Mouse (Mus musculus): ENCODE measurements around the gene Elavl3.
"Not testable (repeated sequence)": the region's sequence is repeated elsewhere in the genome, so short reads cannot be mapped to it uniquely, and the experiment has no call there.

The Elavl3 gene

GRCm38 (mm10) chr9:22051958-22052254 is at the start of gene Elavl3:
TSS of gene Elavl3 (minus strand) at chr9:22052023.
- no peak for DNase-seq (ENCODE audit: low read depth in 1 of 2, low spot score in 2 of 2)

DNA sequence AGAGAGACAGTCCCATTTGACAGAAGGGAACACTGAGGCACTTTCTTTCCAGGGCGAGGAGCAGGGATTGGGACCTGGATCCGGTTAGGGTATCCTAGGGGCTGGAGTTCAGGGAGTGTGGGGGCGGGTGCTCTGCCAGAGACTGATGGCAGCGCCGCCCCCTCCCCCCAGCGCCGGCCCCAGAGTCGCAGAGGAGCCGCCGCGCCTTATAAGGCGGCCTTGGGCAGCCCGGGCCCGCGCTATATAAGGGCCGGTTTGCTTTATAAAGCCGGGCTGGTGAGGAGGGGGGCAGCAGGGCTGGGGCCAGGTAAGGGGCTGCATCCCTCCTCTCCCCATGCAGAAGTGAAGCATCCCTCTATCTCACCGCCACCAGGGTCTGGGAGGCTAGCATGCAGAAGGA is 48.1 kb upstream of the Elavl3 start:
- no peak for DNase-seq (ENCODE audit: low read depth in 1 of 2, low spot score in 2 of 2)

GRCm38 (mm10) chr9:22098993-22099696 is 47.3 kb upstream of the Elavl3 start, which contains the start of gene Cnn1:
TSS of gene Cnn1 (plus strand) at chr9:22099216.
- DNase-seq (ENCODE audit: low read depth in 1 of 2, low spot score in 2 of 2): no peak

DNA sequence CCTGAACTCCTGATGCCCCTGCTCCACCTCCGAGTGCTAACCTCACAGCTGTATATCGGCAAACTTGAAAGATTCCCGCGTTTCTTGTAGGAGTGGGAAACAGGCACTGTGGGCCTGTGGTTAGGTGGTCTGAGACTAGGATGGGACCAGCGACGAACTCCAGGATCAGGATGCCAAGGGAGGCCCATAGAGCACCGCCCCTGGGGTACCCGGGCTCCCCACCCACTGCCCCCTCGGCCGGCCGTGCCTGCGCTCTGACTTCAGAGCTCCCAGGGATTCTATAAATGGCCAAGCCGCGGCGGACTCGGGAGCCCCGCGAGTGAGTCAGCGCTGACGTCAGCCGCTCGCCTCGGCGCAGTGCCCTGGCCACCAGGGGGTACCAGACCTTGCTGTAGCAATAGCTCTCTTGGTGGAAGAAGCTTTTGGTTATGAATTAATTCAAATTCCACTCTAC is 44.1 kb upstream of the Elavl3 start:
- peak; percentile 71 to 87 for DNase-seq (ENCODE audit: low read depth in 1 of 2, low spot score in 2 of 2)

DNA sequence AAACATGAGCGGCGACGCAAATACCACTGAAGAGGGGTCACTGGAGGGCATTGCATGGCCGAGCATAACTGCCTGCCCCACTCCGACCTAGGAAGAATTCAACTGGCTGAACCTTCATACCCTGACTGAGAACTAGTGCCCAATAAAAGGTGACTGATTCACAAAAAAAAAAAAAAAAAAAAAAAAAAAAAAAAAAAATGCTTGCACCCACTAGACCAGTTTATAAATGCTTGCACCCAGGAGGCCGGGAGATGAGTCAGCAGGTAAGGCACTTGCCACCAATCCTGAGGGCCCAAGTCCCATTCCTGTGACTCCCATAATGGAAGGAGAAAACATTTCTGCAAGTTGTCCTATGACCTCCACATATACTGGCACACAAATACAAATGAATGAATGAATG is 40.9 kb upstream of the Elavl3 start:
- DNase-seq (ENCODE audit: low read depth in 1 of 2, low spot score in 2 of 2): no peak

- no peak for DNase-seq (ENCODE audit: low read depth in 1 of 2, low spot score in 2 of 2)
Observed at GRCm38 (mm10) chr9:22089986-22090385, 38.2 kb upstream of the Elavl3 start.

GRCm38 (mm10) chr9:22089281-22089680 is 37.5 kb upstream of the Elavl3 start:
- DNase-seq (ENCODE audit: low read depth in 1 of 2, low spot score in 2 of 2): no peak

- DNase-seq (ENCODE audit: low read depth in 1 of 2, low spot score in 2 of 2): no peak
Observed at GRCm38 (mm10) chr9:22087034-22087618, 35.3 kb upstream of the Elavl3 start.

GRCm38 (mm10) chr9:22086012-22086411 is 34.2 kb upstream of the Elavl3 start:
- DNase-seq (ENCODE audit: low read depth in 1 of 2, low spot score in 2 of 2): no peak

GRCm38 (mm10) chr9:22085022-22085834 is 33.4 kb upstream of the Elavl3 start, which contains the start of gene Ecsit:
TSS of gene Ecsit (minus strand) at chr9:22085438.
- peak; percentile 80 for DNase-seq (ENCODE audit: low read depth in 1 of 2, low spot score in 2 of 2)

DNA sequence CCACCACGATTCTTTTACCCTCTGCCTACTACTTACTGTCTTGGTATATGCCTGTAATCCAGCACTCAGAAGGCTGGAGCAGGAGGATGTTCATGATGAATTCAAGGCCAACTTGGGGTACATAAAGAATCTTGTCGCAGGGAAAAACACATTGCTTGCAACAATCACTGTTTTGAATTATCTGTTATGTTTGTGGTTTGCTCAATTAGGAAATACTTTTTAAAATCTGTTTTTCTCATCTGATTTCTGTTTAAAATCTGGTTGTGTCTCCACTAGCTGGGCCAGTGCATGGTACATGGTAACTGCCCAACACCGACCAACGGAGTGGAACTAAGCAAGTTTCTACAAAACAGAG is 32.8 kb upstream of the Elavl3 start:
- no peak for DNase-seq (ENCODE audit: low read depth in 1 of 2, low spot score in 2 of 2)

DNA sequence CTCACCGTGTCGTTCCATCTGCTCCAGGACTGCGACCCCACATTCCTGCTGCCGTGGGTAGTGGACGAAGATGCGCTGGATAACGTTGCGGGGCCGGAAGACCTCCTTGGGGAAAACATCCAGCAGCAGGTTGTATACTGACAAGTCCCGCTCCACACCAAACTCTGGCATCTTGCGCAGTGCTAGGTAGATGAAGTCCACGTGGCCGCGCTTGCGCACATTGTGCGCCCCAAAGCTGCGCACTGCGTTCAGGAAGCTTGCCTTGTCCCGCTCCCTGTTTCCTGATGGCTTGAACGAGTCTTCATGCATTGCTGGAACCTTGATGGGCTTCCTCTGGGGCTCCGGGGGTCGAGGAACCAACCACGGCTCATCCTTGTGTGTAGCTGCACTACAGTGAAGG is 24.4 kb upstream of the Elavl3 start:
- DNase-seq (ENCODE audit: low read depth in 1 of 2, low spot score in 2 of 2): no peak

GRCm38 (mm10) chr9:22075778-22076177 is 24.0 kb upstream of the Elavl3 start:
- DNase-seq (ENCODE audit: low read depth in 1 of 2, low spot score in 2 of 2): not testable (repeated sequence)

- no peak for DNase-seq (ENCODE audit: low read depth in 1 of 2, low spot score in 2 of 2)
Observed at GRCm38 (mm10) chr9:22072276-22072675, 20.5 kb upstream of the Elavl3 start.

- DNase-seq (ENCODE audit: low read depth in 1 of 2, low spot score in 2 of 2): peak; percentile 85 to 87
Observed at GRCm38 (mm10) chr9:22070791-22071573, 19.2 kb upstream of the Elavl3 start, which contains the start of the genes Gm49318 and Zfp653. TSS of gene Gm49318 (minus strand) at chr9:22071259. TSS of gene Zfp653 (minus strand) at chr9:22071376.

- no peak for DNase-seq (ENCODE audit: low read depth in 1 of 2, low spot score in 2 of 2)
Observed at GRCm38 (mm10) chr9:22069881-22070553, 18.2 kb upstream of the Elavl3 start.

GRCm38 (mm10) chr9:22067195-22067594 is 15.4 kb upstream of the Elavl3 start:
- DNase-seq (ENCODE audit: low read depth in 1 of 2, low spot score in 2 of 2): no peak

- DNase-seq (ENCODE audit: low read depth in 1 of 2, low spot score in 2 of 2): peak in 1 of 2 experiments; percentile 37
Observed at GRCm38 (mm10) chr9:22066433-22066832, 14.6 kb upstream of the Elavl3 start.

GRCm38 (mm10) chr9:22065642-22066041 is 13.8 kb upstream of the Elavl3 start:
- DNase-seq (ENCODE audit: low read depth in 1 of 2, low spot score in 2 of 2): no peak

DNA sequence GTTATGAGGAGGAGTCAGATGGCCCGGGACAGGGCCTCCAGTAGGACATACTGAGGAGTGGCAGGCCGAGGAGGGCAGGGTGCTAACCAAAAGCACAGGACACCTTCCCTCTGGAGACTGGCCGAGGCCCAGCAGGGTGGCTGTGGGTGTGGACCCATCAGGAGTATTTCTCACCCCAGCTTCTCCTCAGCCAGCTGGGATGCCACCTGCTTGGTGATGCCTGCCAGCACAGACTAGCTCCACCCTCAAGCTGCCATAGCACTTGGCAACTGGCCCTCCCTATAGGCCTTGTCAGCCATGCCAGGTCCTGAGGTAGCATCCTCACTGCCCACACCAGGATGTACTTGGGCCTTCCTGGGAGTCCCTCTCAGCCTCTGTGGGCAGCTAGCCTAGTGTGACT is 12.5 kb upstream of the Elavl3 start:
- DNase-seq (ENCODE audit: low read depth in 1 of 2, low spot score in 2 of 2): no peak

- no peak for DNase-seq (ENCODE audit: low read depth in 1 of 2, low spot score in 2 of 2)
Observed at GRCm38 (mm10) chr9:22061339-22061738, 9.5 kb upstream of the Elavl3 start.

All from monocyte, adult 2 months (primary cell).